Mouse (Mus musculus) heart, embryonic 16.5 days (tissue): ENCODE data around the gene Eif1ad. TPM values are rescaled to one million over a fixed set of nuclear protein-coding genes. Genes with fewer than 3 reads are reported as not detected.

Experiments used
- ATAC-seq: fragments of 200-750 bp; cut with Nextera tagmentation; replicated peaks from 2 replicates; pipeline ENCODE4 v1.8.0; 2017; ENCODE audit warnings: moderate number of reproducible peaks; ENCODE audit not compliant: insufficient read depth, low FRiP score; ENCODE audit errors: extremely low read depth
- H3K27ac ChIP-seq: fragments of 300-500 bp; sonication (generic); 2 replicates; pipeline ENCODE4 v1.5.1; 2014; ENCODE audit warnings: mild to moderate bottlenecking, low read length, control low read depth, moderate library complexity
- H3K27me3 ChIP-seq: fragments of 300-500 bp; sonication (generic); 2 replicates; pipeline ENCODE4 v1.6.1; 2014; ENCODE audit warnings: low read length, mixed read lengths; ENCODE audit not compliant: control insufficient read depth, insufficient read depth
- H3K36me3 ChIP-seq: fragments of 300-500 bp; sonication (generic); 2 replicates; pipeline ENCODE4 v1.6.1; 2014; ENCODE audit not compliant: control insufficient read depth, insufficient read depth
- H3K4me1 ChIP-seq: fragments of 300-500 bp; sonication (generic); 2 replicates; pipeline ENCODE4 v1.6.1; 2014; ENCODE audit warnings: low read length, mixed read lengths; ENCODE audit not compliant: control insufficient read depth, insufficient read depth
- H3K4me2 ChIP-seq: fragments of 300-500 bp; sonication (generic); 2 replicates; pipeline ENCODE4 v1.6.1; 2014; ENCODE audit warnings: low read depth, mild to moderate bottlenecking, control low read depth, low read length
- H3K4me3 ChIP-seq: fragments of 300-500 bp; sonication (generic); 2 replicates; pipeline ENCODE4 v1.5.1; 2014; ENCODE audit warnings: mild to moderate bottlenecking, control low read depth, low read length
- H3K9ac ChIP-seq: fragments of 300-500 bp; sonication (generic); 2 replicates; pipeline ENCODE4 v1.6.1; 2014; ENCODE audit warnings: low read length, control low read depth
- H3K9me3 ChIP-seq: fragments of 300-500 bp; sonication (generic); replicated peaks from 2 replicates; pipeline ENCODE4 v1.6.1; 2016; ENCODE audit warnings: low read length; ENCODE audit not compliant: control insufficient read depth
- WGBS: fragments of 180-500 bp; shearing (Covaris S2); extraction: QIAGEN DNeasy Blood & Tissue Kit; methylation state at CpG from one replicate; pipeline ENCODE4 v1.1.7; 2014; 5-methylcytosine and 5-hydroxymethylcytosine counted together
- polyA plus RNA-seq: library from polyadenylated mRNA; unstranded; fragments of >200 nt; fragmentation: Nextera tagmentation; extraction: Ambion mirVana; gene quantifications from 2 replicates; pipeline ENCODE4 v1.2.1, GENCODE M21; 2015

Gene Eif1ad
- polyA plus RNA-seq, result 44.5 and 45.2 TPM in 2 replicates

GRCm38 (mm10) chr19:5366175-5367052 lies at the start of gene Eif1ad:
TSS of gene Eif1ad (plus strand) at chr19:5366741.
- Histone ChIP-seq H3K36me3 (peaks cover 34% of the 10 kb centered on the region), H3K27ac (peak within 1 kb of the TSS; percentile 98), H3K4me2 (peak within 1 kb of the TSS; percentile 98), H3K9ac (peak within 1 kb of the TSS; percentile 90), H3K4me3 (peak within 1 kb of the TSS; percentile 99), H3K9me3 (no peaks in the 10 kb centered on the region), H3K4me1 (peaks cover 20% of the 10 kb centered on the region), H3K27me3 (no peaks in the 10 kb centered on the region)
- under 1% methylated on average over 78 of the region's 92 CpGs for WGBS
- ATAC-seq, result peak; percentile 91

GRCm38 (mm10) chr19:5323801-5324200 lies 42.7 kb upstream of the Eif1ad start:
- 44% methylated on average over 17 of the region's 17 CpGs for WGBS

DNA sequence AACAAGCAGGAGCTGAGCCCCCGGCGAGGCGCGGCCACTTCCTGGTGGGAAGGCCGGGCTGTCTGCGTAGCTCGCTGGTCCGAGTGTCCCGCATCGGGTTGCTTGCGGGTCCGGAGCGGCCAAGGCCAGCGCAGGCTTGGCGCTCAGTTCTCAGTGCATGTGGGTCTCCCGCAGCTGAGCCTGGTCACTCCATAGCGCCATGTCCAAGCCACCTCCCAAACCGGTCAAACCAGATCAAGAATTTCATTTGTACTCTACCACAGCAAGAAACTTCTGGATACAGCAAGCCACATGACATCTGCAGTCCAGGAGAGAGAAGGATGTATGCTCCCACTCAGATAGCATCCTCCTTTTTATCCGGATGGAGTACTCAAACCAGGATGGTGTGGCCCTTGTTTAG lies 38.6 kb upstream of the Eif1ad start:
- Histone ChIP-seq H3K4me1 (no peaks in the 10 kb centered on the region), H3K9me3 (no peaks in the 10 kb centered on the region), H3K27me3 (no peaks in the 10 kb centered on the region), H3K4me2 (no peak overlapping the region), H3K27ac (no peak overlapping the region), H3K36me3 (no peaks in the 10 kb centered on the region), H3K4me3 (no peak overlapping the region), H3K9ac (no peak overlapping the region)
- 74% methylated on average over 19 of the region's 19 CpGs for WGBS
- ATAC-seq, result no peak

More at GRCm38 (mm10) chr19:5323801-5324200, 42.7 kb upstream of the Eif1ad start:
- no peak overlapping the region for H3K4me3 ChIP-seq
- no peak overlapping the region for H3K27ac ChIP-seq
- no peaks in the 10 kb centered on the region for H3K4me1 ChIP-seq
- no peaks in the 10 kb centered on the region for H3K36me3 ChIP-seq
- H3K9me3 ChIP-seq, result no peaks in the 10 kb centered on the region
- 0 out of 2 replicates have a peak overlapping the region, but pooled peaks have one; percentile 19 for H3K4me2 ChIP-seq
- no peak for ATAC-seq
- H3K27me3 ChIP-seq, result no peaks in the 10 kb centered on the region
- H3K9ac ChIP-seq, result no peak overlapping the region

GRCm38 (mm10) chr19:5334741-5335140 lies 31.8 kb upstream of the Eif1ad start:
- Histone ChIP-seq H3K4me1 (peaks cover 6% of the 10 kb centered on the region), H3K9me3 (no peaks in the 10 kb centered on the region), H3K36me3 (no peaks in the 10 kb centered on the region), H3K27me3 (no peaks in the 10 kb centered on the region), H3K4me2 (no peak overlapping the region), H3K9ac (no peak overlapping the region), H3K4me3 (no peak overlapping the region), H3K27ac (peak overlapping the region; percentile 39)
- 34% methylated on average over 5 of the region's 5 CpGs for WGBS
- no peak for ATAC-seq

DNA sequence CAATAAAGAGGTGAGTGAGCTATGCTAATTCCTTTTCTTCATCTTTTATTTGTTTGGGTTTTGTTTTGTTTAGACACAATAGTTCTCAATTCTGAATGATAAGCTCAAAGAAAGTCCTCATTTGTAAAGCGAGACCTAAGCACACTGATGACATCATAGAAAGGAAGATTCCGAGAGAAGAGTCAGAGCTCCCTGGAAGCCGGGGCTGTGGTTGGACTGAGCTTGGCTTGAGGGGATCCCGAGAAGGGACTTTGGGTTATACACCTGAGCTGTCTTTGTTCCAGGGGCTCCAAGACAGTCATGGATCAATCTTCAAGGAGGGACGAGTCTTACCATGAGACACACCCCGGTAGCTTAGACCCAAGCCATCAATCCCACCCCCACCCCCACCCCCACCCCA lies 31.1 kb upstream of the Eif1ad start, which contains the start of gene Catsper1:
Gene Catsper1, plus strand, starts transcription at position 301 of the 400 bp plus-strand sequence.
- H3K27me3 ChIP-seq, result no peaks in the 10 kb centered on the region
- no peak within 1 kb of the TSS for H3K4me2 ChIP-seq
- peak within 1 kb of the TSS; percentile 39 for H3K27ac ChIP-seq
- H3K9ac ChIP-seq, result no peak within 1 kb of the TSS
- H3K36me3 ChIP-seq, result no peaks in the 10 kb centered on the region
- no peaks in the 10 kb centered on the region for H3K9me3 ChIP-seq
- no peak for ATAC-seq
- peaks cover 6% of the 10 kb centered on the region for H3K4me1 ChIP-seq
- 82% methylated on average over 6 of the region's 6 CpGs for WGBS
- no peak within 1 kb of the TSS for H3K4me3 ChIP-seq

DNA sequence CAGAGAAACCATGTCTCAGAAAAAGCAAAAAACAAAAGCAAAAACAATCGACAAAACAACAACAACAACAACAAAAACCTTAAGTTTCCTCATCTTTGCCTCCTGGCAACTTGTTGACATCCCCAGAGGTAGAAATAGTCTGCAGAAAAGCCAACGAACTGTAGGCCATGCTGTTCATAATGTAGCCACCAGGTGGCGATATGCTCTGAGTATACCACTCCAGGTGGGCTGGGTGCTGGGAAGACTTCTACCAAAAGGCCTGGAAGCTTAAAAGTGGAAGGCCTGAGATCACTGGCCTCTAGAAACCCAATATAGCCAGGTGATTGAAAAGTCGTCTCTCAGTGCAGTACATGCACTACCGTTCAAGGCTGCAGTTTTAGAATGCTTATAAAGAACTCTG lies 28.6 kb upstream of the Eif1ad start:
- no peaks in the 10 kb centered on the region for H3K36me3 ChIP-seq
- H3K27ac ChIP-seq, result no peak overlapping the region
- H3K27me3 ChIP-seq, result no peaks in the 10 kb centered on the region
- no peak overlapping the region for H3K4me2 ChIP-seq
- no peak for ATAC-seq
- no peaks in the 10 kb centered on the region for H3K9me3 ChIP-seq
- 17% methylated on average over 5 of the region's 5 CpGs for WGBS
- peaks cover 6% of the 10 kb centered on the region for H3K4me1 ChIP-seq
- no peak overlapping the region for H3K4me3 ChIP-seq
- H3K9ac ChIP-seq, result no peak overlapping the region

- no peak overlapping the region for H3K9ac ChIP-seq
- H3K36me3 ChIP-seq, result no peaks in the 10 kb centered on the region
- H3K27ac ChIP-seq, result no peak overlapping the region
- H3K4me2 ChIP-seq, result no peak overlapping the region
- no peaks in the 10 kb centered on the region for H3K27me3 ChIP-seq
- no peaks in the 10 kb centered on the region for H3K9me3 ChIP-seq
- ATAC-seq, result no peak
- 0 out of 2 replicates have a peak, but pooled peaks cover 5% of the 10 kb centered on the region for H3K4me1 ChIP-seq
- WGBS, result 83% methylated on average over 7 of the region's 7 CpGs
- no peak overlapping the region for H3K4me3 ChIP-seq
Measured at GRCm38 (mm10) chr19:5341360-5341759, 25.2 kb upstream of the Eif1ad start.

GRCm38 (mm10) chr19:5345297-5346131 lies 21.0 kb upstream of the Eif1ad start:
- Histone ChIP-seq H3K4me1 (peaks cover 10% of the 10 kb centered on the region), H3K9me3 (no peaks in the 10 kb centered on the region), H3K9ac (no peak overlapping the region), H3K4me2 (no peak overlapping the region), H3K36me3 (no peaks in the 10 kb centered on the region), H3K27ac (peak overlapping the region; percentile 32), H3K4me3 (no peak overlapping the region), H3K27me3 (no peaks in the 10 kb centered on the region)
- WGBS, result 55% methylated on average over 6 of the region's 6 CpGs
- peak; percentile 71 for ATAC-seq
